Mouse (Mus musculus) embryo, embryonic 11 days (tissue): Measurements from ENCODE around the gene Jph2.

Experiments used
- DNase-seq: peaks from one replicate; pipeline ENCODE4 v3.0.0-alpha.2; 2015

Jph2 gene

DNA sequence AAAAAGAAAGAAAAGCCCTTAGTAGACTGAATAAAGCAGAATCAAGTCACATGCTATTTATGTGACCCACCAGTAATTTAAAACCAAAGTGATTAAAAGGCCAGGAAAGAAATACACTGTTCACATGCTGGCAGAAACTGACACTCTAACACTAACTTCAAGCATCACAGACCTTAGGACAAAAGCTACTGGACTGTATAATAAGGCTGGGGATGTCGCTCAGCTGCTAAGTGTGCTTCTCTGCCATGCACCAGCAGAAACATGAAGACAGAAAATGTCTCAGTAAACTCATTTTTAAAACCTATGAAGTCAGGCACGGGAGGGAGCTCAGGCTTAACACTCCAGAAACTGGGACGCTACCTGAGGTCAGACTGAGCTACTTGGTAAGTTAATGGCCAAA, 12.4 kb upstream of the Jph2 start:
- no peak for DNase-seq

- no peak for DNase-seq
Measured at GRCm38 (mm10) chr2:163404037-163404815, 6.4 kb upstream of the Jph2 start.

DNA sequence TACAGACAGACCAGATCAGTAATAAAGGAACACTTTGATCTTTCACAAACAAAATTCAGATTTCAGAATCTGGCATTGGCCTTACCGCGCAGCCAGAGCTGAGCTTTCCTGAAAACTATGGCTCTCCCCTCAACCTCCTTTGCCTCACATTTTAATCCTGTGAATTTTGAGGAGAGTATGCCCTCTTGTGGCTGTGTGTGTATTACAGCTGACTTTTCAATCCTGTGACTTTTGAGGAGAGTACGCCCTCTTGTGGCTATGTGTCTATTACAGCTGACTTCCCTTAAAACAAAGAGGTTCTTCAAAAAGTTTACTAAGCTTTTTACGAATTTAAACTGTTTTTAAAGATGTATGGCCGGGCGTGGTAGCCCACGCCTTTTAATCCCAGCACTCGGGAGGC, 3.4 kb upstream of the Jph2 start:
- DNase-seq, result peak; percentile 90

DNA sequence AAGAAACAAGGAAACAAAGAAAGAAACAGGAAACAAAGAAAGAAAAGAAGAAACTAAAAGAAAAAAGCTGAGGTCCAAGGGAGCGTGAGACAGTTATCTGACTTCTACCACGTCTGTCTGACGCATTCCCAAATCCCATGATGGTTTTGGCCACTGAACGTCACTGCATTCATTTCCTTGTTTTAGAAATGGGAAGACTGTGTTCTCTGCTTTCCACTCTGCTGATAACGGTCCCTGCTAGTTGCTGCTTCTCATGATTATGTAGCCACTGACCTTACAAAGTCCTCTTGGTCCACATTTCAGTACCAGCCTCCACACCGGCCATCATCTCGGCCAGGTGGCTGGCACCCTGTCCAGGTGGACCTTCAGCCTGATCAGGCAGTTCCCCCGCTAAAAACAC, 1.4 kb upstream of the Jph2 start:
- DNase-seq, result no peak

- no peak for DNase-seq
Measured at GRCm38 (mm10) chr2:163398770-163399169, 977 bp upstream of the Jph2 start.

DNA sequence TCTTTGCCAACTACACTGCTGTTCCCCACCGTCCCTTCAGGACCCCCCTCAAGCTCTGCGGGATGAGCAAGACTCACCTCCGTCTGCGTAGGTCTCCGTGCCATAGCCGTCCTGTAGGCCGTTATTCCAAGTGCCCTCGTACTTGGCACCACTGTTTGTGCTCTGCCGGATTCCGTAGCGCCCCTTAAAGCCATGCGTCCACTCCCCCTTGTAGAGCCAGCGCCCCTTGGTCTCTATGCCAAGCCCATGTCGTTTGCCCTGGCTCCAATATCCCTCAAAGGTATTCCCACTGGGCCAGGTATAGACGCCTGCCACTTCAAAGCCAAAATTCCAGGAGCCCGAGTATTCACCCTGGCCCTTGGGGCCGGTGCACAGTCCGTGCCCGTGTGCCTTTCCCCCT, 722 bp downstream of the Jph2 start:
- DNase-seq, result no peak

GRCm38 (mm10) chr2:163394977-163395376, 2.8 kb downstream of the Jph2 start:
- no peak for DNase-seq

- DNase-seq, result no peak
Measured at GRCm38 (mm10) chr2:163393976-163394375, 3.8 kb downstream of the Jph2 start.

GRCm38 (mm10) chr2:163393241-163393640, 4.6 kb downstream of the Jph2 start:
- no peak for DNase-seq

- DNase-seq, result no peak
Measured at GRCm38 (mm10) chr2:163392436-163392835, 5.4 kb downstream of the Jph2 start.

DNA sequence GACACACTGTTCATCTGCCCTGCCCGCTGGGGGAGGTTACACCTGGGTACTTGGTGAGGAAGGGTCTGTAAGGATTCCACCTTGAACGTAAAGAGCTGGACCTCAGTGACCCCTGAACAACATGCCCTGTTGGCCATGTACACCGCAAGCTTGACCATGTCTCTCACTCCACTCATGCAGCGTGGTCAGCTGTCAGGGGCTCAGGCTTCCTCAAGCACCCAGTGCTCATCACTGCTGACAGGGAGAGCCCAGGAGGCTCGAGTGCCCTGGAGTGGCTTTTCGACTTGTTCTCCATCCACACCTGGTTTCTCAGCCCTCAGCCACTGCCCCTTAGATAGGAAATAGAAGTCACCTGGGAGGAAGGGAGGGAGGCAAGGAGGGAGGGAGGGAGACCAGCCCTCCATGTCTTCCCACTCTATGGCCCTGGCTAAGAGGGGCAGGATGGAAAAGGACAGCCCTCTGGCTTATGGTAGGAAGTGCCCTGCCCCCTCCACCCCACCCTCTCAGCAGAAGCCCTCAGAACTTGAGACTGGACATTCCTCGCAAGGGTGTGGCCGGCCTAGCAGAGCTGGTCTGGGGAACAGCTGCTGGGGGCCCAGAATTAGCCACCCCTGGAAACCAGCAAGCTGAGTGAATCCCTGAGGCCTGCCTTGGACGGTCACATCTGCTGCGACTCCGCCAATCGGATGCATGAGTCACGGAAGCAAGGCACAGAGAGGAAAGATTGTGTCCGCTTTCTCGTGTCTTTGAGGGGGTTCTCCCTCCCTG, 11.2 kb downstream of the Jph2 start:
- no peak for DNase-seq

- no peak for DNase-seq
Measured at GRCm38 (mm10) chr2:163385126-163385525, 12.7 kb downstream of the Jph2 start.

- DNase-seq, result no peak
Measured at GRCm38 (mm10) chr2:163381246-163381645, 16.5 kb downstream of the Jph2 start.

- DNase-seq, result no peak
Measured at GRCm38 (mm10) chr2:163379366-163379765, 18.4 kb downstream of the Jph2 start.

- no peak for DNase-seq
Measured at GRCm38 (mm10) chr2:163376082-163376481, 21.7 kb downstream of the Jph2 start.

GRCm38 (mm10) chr2:163375468-163375867, 22.3 kb downstream of the Jph2 start:
- DNase-seq, result no peak

DNA sequence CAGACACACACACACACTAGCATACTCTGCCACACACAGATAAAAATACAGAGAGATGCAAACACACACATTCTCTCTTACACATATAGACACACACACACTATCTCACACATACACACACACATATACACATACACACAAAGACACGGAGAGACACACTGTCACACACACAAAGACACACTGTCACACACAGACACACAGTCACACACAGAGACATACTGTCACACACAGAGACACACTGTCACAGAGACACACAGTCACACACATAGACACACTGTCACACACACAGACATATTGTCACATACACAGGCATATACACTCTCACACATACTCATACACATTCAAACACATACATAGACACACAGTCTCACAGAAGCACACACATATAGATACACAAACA, 25.2 kb downstream of the Jph2 start:
- no peak for DNase-seq

DNA sequence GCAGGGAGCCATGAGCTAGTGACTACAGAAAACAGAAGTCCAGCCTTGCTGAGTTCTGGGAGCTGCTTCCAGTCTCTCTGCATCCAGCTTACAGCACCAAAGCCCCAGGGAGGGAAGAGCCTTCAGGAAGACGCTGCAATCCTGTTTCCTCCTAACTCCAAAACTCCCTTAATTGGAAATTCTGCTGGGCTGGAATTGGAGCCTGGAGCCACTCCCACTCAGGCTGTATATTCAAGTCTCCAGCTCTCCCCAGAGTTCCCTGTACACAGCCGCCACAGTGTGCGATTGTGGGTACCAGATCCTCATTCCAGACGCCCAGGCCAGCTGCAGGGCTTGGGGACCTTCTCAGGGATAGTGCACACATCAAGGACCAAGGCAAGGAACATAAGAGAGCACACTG, 27.6 kb downstream of the Jph2 start:
- no peak for DNase-seq

- DNase-seq, result no peak
Measured at GRCm38 (mm10) chr2:163364785-163365541, 32.8 kb downstream of the Jph2 start.

GRCm38 (mm10) chr2:163362940-163363921, 34.6 kb downstream of the Jph2 start:
- DNase-seq, result no peak

DNA sequence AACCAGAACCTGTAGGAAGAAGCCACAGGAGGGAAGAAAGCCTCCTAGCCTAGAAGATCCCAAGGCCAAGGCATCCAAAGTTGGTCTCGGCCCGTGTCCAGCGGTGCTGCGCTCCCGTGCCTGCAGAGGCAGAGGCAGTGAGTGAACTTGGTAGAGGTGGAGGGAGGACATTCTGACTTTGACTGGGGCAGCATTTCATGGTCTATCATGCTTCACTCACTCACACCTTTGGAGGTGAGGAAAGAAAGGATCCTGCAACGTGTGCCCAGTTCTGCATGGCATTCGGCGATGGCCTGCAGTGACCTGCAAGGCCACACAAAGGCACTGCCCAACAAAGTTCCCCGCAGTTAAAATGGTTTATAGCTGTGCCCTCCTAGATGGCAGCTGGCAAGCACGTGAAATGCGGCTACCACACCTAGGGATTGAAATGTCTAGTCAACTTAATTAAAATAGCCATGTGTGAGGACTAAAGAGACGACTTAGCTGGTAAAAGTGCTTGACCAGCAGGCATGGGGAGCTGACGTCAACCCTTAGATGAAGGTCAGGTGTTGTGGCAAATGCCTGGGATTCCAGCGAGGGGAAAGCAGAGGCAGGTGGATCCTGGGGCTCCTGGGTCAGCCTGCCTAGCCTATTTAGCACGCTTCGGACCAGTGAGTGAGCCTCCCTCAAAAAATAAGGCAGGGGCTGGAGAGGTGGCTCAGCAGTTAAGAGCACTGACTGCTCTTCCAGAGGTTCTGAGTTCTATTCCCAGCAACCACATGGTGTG, 36.8 kb downstream of the Jph2 start:
- DNase-seq, result no peak

GRCm38 (mm10) chr2:163359253-163359652, 38.5 kb downstream of the Jph2 start:
- no peak for DNase-seq
